ENCODE assay signal across 9 mouse cellular contexts in genomic region chr7:143151171-143151570, GRCm38 (mm10). TPM values are rescaled to one million over a fixed set of nuclear protein-coding genes. Genes with fewer than 3 reads are reported as not detected.
DNase-seq lines count a peak whose midpoint lies in the region; ATAC-seq and TF ChIP-seq lines count a peak whose summit lies in the region.
"Had no signal": no experiment of that assay in that cellular context is flagged by ENCODE, and none has a peak within 500 bp of the region (broad histone marks: within the 10 kb centered on the region; RNA-seq: fewer than 3 reads in every experiment).

No protein-coding gene starts in this region.

- peak; percentile 11 for TF ChIP-seq CTCF in ES-Bruce4 (IDR thresholded peaks at IDR 0.05; ENCODE audit: low read depth, low read length)
- TF ChIP-seq CTCF in lung, adult 2 months (IDR thresholded peaks at IDR 0.05; ENCODE audit: insufficient read depth, low read length): no peak

- no peaks in the 10 kb centered on the region for H3K36me3 ChIP-seq in ES-Bruce4 (ENCODE audit: control insufficient read depth, insufficient read depth, low read length, poor library complexity, severe bottlenecking)
- no peaks in the 10 kb centered on the region for H3K36me3 ChIP-seq in embryonic facial prominence, embryonic 14.5 days (ENCODE audit: control insufficient read depth, insufficient read depth, low read length)
- H3K36me3 ChIP-seq: limb, embryonic 13.5 days had no signal

- no peak for TF ChIP-seq EP300 in ES-Bruce4 (IDR thresholded peaks at IDR 0.05; ENCODE audit: insufficient read depth, low read depth, low read length)

- ATAC-seq in embryonic facial prominence, embryonic 14.5 days (ENCODE audit: low read depth): no peak

- H3K4me1 ChIP-seq in ES-Bruce4 (ENCODE audit: control insufficient read depth, insufficient read depth, low read length): no peaks in the 10 kb centered on the region
- H3K4me1 ChIP-seq in embryonic facial prominence, embryonic 14.5 days (ENCODE audit: control insufficient read depth, insufficient read depth, low read length): peaks cover 15% of the 10 kb centered on the region
- no peaks in the 10 kb centered on the region for H3K4me1 ChIP-seq in lung, adult 2 months (ENCODE audit: control insufficient read depth, insufficient read depth, low read length)

- no peak for TF ChIP-seq POLR2A in ES-Bruce4 (IDR thresholded peaks at IDR 0.05; ENCODE audit: insufficient read depth, low read length)
- TF ChIP-seq POLR2A in lung, adult 2 months (IDR thresholded peaks at IDR 0.05; ENCODE audit: borderline replicate concordance, extremely low read depth, low read depth, low read length): no peak

- intact Hi-C loops in heart, postnatal 10 days (cut with DNase I): loop anchor here (10.0 kb wide), 1 partner anchor 604 kb away; the partner anchor contains the start of gene Osbpl5
- intact Hi-C loops in heart, postnatal 25 days (cut with DNase I): no loop called here

- H3K27me3 ChIP-seq in ES-Bruce4 (ENCODE audit: control insufficient read depth, insufficient read depth, low read length, poor library complexity, severe bottlenecking): peaks cover 2% of the 10 kb centered on the region; the same call in 1 of the 2 replicates
- H3K27me3 ChIP-seq in embryonic facial prominence, embryonic 14.5 days (replicated peaks; ENCODE audit: control insufficient read depth, insufficient read depth, low read length): no peaks in the 10 kb centered on the region

- no peak overlapping the region for H3K4me2 ChIP-seq in embryonic facial prominence, embryonic 14.5 days (ENCODE audit: low read depth, low read length)
- H3K4me2 ChIP-seq: limb, embryonic 13.5 days had no signal

- DNase-seq in heart, postnatal 10 days: peak; percentile 62 to 77
- DNase-seq in heart, postnatal 25 days (ENCODE audit: low spot score): no peak
- DNase-seq in A20 (ENCODE audit: low read depth, low spot score): peak; percentile 54
- peak; percentile 56 for DNase-seq in embryonic facial prominence, embryonic 14.5 days (ENCODE audit: low spot score)
- peak; percentile 28 for DNase-seq in lung, adult 2 months
- peak; percentile 58 for DNase-seq in testis, postnatal 10 days (ENCODE audit: low spot score)

- no peak overlapping the region for H3K27ac ChIP-seq in ES-Bruce4 (ENCODE audit: insufficient read depth, low read length)
- H3K27ac ChIP-seq in embryonic facial prominence, embryonic 14.5 days (replicated peaks; ENCODE audit: low read depth, low read length): no peak overlapping the region
- H3K27ac ChIP-seq: limb, embryonic 13.5 days had no signal

- no peak overlapping the region for H3K9ac ChIP-seq in ES-Bruce4 (ENCODE audit: low read depth, poor library complexity, severe bottlenecking)
- no peak overlapping the region for H3K9ac ChIP-seq in embryonic facial prominence, embryonic 14.5 days (ENCODE audit: low read depth, low read length)
- H3K9ac ChIP-seq: limb, embryonic 13.5 days had no signal

- H3K9me3 ChIP-seq in ES-Bruce4 (replicated peaks; ENCODE audit: control insufficient read depth, insufficient read depth, low read length, poor library complexity, severe bottlenecking): no peaks in the 10 kb centered on the region
- no peaks in the 10 kb centered on the region for H3K9me3 ChIP-seq in embryonic facial prominence, embryonic 14.5 days (ENCODE audit: control insufficient read depth, low read length)
- H3K9me3 ChIP-seq: limb, embryonic 13.5 days had no signal

- 6% methylated on average over 2 of the region's 2 CpGs for WGBS in embryonic facial prominence, embryonic 14.5 days
- 9% methylated on average over 2 of the region's 2 CpGs for WGBS in lung, adult 2 months

- no peak overlapping the region for H3K4me3 ChIP-seq in ES-Bruce4 (ENCODE audit: low read depth, low read length)
- H3K4me3 ChIP-seq in embryonic facial prominence, embryonic 14.5 days (ENCODE audit: low read depth, low read length): no peak overlapping the region
- H3K4me3 ChIP-seq in lung, adult 2 months (replicated peaks; ENCODE audit: extremely low read depth, low read depth, low read length): no peak overlapping the region
- H3K4me3 ChIP-seq: erythroblast, embryonic 14.5 days; limb, embryonic 13.5 days had no signal

RNA-seq across cellular contexts. Expression of gene Kcnq1, which starts 45.0 kb away (rescaled TPM):
- total RNA-seq in heart, postnatal 10 days (2021): 10 to 100 TPM; 40.9 to 42.0 TPM
- total RNA-seq in heart, postnatal 25 days (2021): 10 to 100 TPM; 37.4 to 37.7 TPM
- not detected in 2 replicates for polyA plus RNA-seq in ES-Bruce4 (2011; ENCODE audit: insufficient read depth, insufficient read length, low read depth, missing spikeins)
- 1.9 and 2.0 TPM in 2 replicates for polyA plus RNA-seq in embryonic facial prominence, embryonic 14.5 days (2014; fragmentation: Nextera tagmentation; extraction: Ambion mirVana)
- 26.7 and 28.2 TPM in 2 replicates for polyA plus RNA-seq in lung, adult 2 months (2012; rRNA removed)

RNA-seq across cellular contexts. Expression of gene Trpm5, which starts 56.7 kb away (rescaled TPM):
- total RNA-seq in heart, postnatal 10 days (2021): under 1 TPM; 0.43 to 0.62 TPM
- total RNA-seq in heart, postnatal 25 days (2021): not detected
- polyA plus RNA-seq in ES-Bruce4 (2011; ENCODE audit: insufficient read depth, insufficient read length, low read depth, missing spikeins): not detected in 2 replicates
- 14.7 and 18.2 TPM in 2 replicates for polyA plus RNA-seq in embryonic facial prominence, embryonic 14.5 days (2014; fragmentation: Nextera tagmentation; extraction: Ambion mirVana)
- polyA plus RNA-seq in lung, adult 2 months (2012; rRNA removed): 0.42 and 0.62 TPM in 2 replicates
- polyA plus RNA-seq: erythroblast, embryonic 14.5 days had no signal
